23 mouse cellular contexts compared by ENCODE assay signal in the genomic region with DNA sequence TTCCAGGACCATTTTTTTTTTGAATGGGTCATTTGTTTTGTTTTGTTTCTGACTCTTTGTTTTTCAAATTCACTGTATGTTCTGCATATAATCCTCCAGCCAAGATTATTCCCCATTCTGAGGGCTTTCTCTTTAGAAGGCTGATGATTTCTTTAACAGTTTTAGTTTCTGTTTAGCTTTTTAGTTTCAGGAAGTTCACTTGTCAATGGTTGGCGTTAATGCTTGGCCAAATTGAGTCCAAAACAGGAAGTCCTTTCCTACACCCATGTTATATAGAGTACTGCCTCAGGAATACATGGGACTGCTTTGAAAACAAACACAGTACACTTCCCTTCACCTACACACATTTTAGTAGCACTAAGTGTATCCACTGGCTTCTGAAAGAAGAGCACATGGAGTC. TPM values are rescaled to one million over a fixed set of nuclear protein-coding genes. Genes with fewer than 3 reads are reported as not detected.
A peak's percentile ranks its signal among the peaks of the same experiment; 100 is the strongest.
DNase-seq lines count a peak whose midpoint lies in the region; TF ChIP-seq lines count a peak whose summit lies in the region.
"Had no signal": no experiment of that assay in that cellular context is flagged by ENCODE, and none has a peak within 500 bp of the region (broad histone marks: within the 10 kb centered on the region; RNA-seq: fewer than 3 reads in every experiment).

No protein-coding gene starts in this region.

- 61% methylated on average over 1 of the region's 1 CpGs for WGBS in heart, embryonic 10.5 days

- no peaks in the 10 kb centered on the region for H3K4me1 ChIP-seq in heart, embryonic 10.5 days
- peaks cover 12% of the 10 kb centered on the region for H3K4me1 ChIP-seq in bone marrow macrophage, adult 2 months (ENCODE audit: control insufficient read depth, insufficient read depth, low read length)
- H3K4me1 ChIP-seq in megakaryocyte, embryonic 14.5 days, result peaks cover 34% of the 10 kb centered on the region
- H3K4me1 ChIP-seq: heart, embryonic 13.5 days; intestine, embryonic 15.5 days; liver, embryonic 12.5 days; lung, embryonic 15.5 days; neural tube, embryonic 12.5 days had no signal

- no peak for TF ChIP-seq CTCF in bone marrow macrophage, adult 2 months (IDR thresholded peaks at IDR 0.05; ENCODE audit: low read depth, low read length)

- DNase-seq in heart, adult 11 months, result peak; percentile 89
- DNase-seq in heart, embryonic 10.5 days (ENCODE audit: low spot score), result no peak
- DNase-seq in A20 (ENCODE audit: low read depth, low spot score), result peak; percentile 9
- DNase-seq in thymus, postnatal 25 days, result no peak
- DNase-seq in urinary bladder, postnatal 14 days (ENCODE audit: low spot score), result no peak
- DNase-seq in frontal cortex, postnatal 14 days (ENCODE audit: low spot score in 2 of 2), result no peak
- DNase-seq: adrenal gland, adult 8-10 months; cerebellum, adult 8-10 months; forebrain, postnatal 0 days; gastrocnemius, postnatal 10 days; layer of hippocampus, postnatal 36 days; left cerebral cortex, postnatal 4 days; right cerebral cortex, postnatal 25 days; thymus, postnatal 4 days had no signal

- H3K27ac ChIP-seq in heart, embryonic 10.5 days, result no peak overlapping the region
- H3K27ac ChIP-seq in bone marrow macrophage, adult 2 months (ENCODE audit: insufficient read depth, low read depth, low read length), result peak overlapping the region; percentile 60
- H3K27ac ChIP-seq: heart, embryonic 13.5 days; hindbrain, embryonic 10.5 days; intestine, embryonic 15.5 days; liver, embryonic 12.5 days; lung, embryonic 15.5 days; neural tube, embryonic 12.5 days had no signal

- no peaks in the 10 kb centered on the region for H3K9me3 ChIP-seq in heart, embryonic 10.5 days
- no peaks in the 10 kb centered on the region for H3K9me3 ChIP-seq in megakaryocyte, embryonic 14.5 days
- H3K9me3 ChIP-seq: heart, embryonic 13.5 days; hindbrain, embryonic 10.5 days; intestine, embryonic 15.5 days; liver, embryonic 12.5 days; lung, embryonic 15.5 days; neural tube, embryonic 12.5 days had no signal

- H3K4me3 ChIP-seq in heart, embryonic 10.5 days, result no peak overlapping the region
- H3K4me3 ChIP-seq in bone marrow macrophage, adult 2 months (ENCODE audit: insufficient read depth, low read length), result no peak overlapping the region
- H3K4me3 ChIP-seq in megakaryocyte, embryonic 14.5 days (replicated peaks), result peak overlapping the region; percentile 18
- H3K4me3 ChIP-seq: heart, embryonic 13.5 days; hindbrain, embryonic 10.5 days; intestine, embryonic 15.5 days; liver, embryonic 12.5 days; lung, embryonic 15.5 days; neural tube, embryonic 12.5 days had no signal

- no peaks in the 10 kb centered on the region for H3K36me3 ChIP-seq in heart, embryonic 10.5 days
- no peaks in the 10 kb centered on the region for H3K36me3 ChIP-seq in megakaryocyte, embryonic 14.5 days (replicated peaks; ENCODE audit: low read length)
- H3K36me3 ChIP-seq: heart, embryonic 13.5 days; hindbrain, embryonic 10.5 days; intestine, embryonic 15.5 days; liver, embryonic 12.5 days; lung, embryonic 15.5 days; neural tube, embryonic 12.5 days had no signal

- H3K27me3 ChIP-seq in heart, embryonic 10.5 days (ENCODE audit: insufficient read depth, poor library complexity, severe bottlenecking), result no peaks in the 10 kb centered on the region
- no peaks in the 10 kb centered on the region for H3K27me3 ChIP-seq in megakaryocyte, embryonic 14.5 days (replicated peaks)
- H3K27me3 ChIP-seq: heart, embryonic 13.5 days; intestine, embryonic 15.5 days; liver, embryonic 12.5 days; lung, embryonic 15.5 days; neural tube, embryonic 12.5 days had no signal

- TF ChIP-seq POLR2A in bone marrow macrophage, adult 2 months (IDR thresholded peaks at IDR 0.05; ENCODE audit: borderline replicate concordance, low read depth, low read length), result no peak

RNA-seq across cellular contexts. Expression of gene Tnip3, which starts 2.8 kb away (rescaled TPM):
- polyA plus RNA-seq in heart, embryonic 10.5 days (2016; fragmentation: Nextera tagmentation; extraction: Ambion mirVana), result not detected in 2 replicates
- polyA plus RNA-seq in bone marrow macrophage, adult 2 months (2012; ENCODE audit: insufficient read depth, insufficient read length, missing spikeins), result 163 and 165 TPM in 2 replicates
- polyA plus RNA-seq in megakaryocyte, embryonic 14.5 days (2012; ENCODE audit: insufficient read depth, low replicate concordance), result 0.20 TPM in 1 of 2 replicates, not detected in the other
- polyA plus RNA-seq: hindbrain, embryonic 10.5 days; midbrain, postnatal 0 days; neural tube, embryonic 12.5 days had no signal

Comparison
In these comparisons a context has a peak if more than half of its experiments do, and no peak if none do; other contexts are left out.
1. DNase-seq: peak in heart, adult 11 months (single experiment) and A20 (single experiment); none in heart, embryonic 10.5 days (single experiment), thymus, postnatal 25 days (single experiment), urinary bladder, postnatal 14 days (single experiment) and frontal cortex, postnatal 14 days (0 of 2).
2. RNA of gene Tnip3, which starts 2.8 kb away (polyA plus RNA-seq): 163 to 165 TPM in bone marrow macrophage, adult 2 months; 0.20 TPM in megakaryocyte, embryonic 14.5 days and not detected in heart, embryonic 10.5 days; every median in the first group is over 100 times any median in the second.